Mouse (Mus musculus): Measurements from ENCODE around the gene Suox. TPM values are rescaled to one million over a fixed set of nuclear protein-coding genes. Genes with fewer than 3 reads are reported as not detected.

The Suox gene
- polyA plus RNA-seq (2014; fragmentation: Illumina TruSeq; extraction: RNeasy Lipid Tissue Mini Kit (QIAGEN cat#74804); ENCODE audit: low read depth, low replicate concordance), result 75.1 TPM

DNA sequence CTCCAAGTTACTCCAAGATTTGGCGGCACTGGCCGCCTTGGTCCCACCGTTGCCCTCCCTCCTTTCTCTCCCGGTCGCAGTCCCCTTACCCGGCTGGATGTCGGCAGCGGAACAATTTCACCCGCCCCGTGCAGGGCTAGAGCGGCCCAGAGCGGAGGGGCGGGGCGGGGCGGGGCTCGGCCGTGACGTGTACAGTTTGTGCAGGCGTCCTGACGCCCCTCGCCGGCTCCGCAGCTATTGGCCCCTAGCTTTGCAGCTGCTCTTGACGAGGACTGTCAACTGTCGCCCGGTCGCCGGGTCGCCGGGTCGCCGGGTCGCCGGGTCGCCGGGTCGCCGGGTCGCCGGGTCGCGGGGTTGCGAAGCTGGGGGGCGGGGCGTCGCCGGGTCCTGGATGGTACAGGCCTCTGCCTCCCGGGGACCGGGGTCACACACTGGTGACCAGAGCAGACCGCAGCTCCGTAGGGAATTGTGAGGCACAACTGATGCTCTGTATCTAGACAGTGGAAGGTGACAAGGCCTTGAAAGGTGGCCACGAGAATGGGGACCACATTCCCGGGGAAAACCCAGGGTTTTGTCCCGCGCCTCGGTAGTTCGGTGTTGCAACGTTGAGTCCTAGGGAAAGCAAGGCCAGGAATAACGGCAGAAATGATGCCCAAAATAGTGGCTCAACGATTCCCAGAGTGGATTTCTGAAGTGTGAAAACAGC is at the start of gene Suox:
Gene Suox (minus strand): TSS at position 311 of the 706 bp plus-strand sequence.

DNA sequence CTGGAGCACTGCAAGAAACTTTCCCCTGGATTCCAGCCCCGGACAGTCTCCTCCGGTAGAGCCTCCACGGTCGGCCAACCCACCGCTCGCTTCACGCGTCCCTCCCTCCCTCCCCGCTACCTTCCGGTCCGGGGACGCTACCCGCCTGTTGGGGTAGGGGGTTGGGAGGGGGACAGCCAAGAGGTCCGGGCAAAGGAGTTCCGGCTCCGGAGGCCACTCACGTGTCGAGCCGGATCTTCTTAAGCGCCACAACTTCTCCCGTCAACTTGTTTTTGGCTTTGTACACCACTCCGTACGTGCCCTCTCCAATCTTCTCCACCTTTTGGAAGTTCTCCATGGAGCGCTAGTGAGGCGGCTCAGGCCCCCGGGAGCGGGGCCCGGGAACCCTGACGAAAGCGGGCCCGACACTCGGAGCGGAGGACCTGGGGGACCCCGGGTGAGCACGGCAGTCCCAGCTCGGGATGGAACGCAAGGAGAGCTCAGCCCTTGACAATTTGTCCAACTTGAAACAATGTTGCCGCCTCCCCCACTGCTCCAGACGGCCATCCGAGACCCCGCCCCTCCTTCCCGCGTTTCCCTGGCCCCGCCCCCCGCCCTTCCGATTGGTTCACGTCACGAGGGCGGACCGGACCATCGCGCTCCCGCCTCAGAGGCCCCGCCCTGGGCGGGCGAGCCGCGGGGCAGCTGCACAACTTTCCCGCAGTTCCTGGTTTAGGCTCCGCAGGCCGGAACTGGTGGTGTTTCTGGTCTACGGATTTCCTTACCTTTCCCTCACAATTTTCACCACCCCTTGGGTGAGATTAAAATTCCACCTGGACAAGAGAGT is 30.8 kb upstream of the Suox start, which contains the start of gene Cdk2:
Gene Cdk2 (minus strand): TSS at position 541 of the 826 bp plus-strand sequence.

DNA sequence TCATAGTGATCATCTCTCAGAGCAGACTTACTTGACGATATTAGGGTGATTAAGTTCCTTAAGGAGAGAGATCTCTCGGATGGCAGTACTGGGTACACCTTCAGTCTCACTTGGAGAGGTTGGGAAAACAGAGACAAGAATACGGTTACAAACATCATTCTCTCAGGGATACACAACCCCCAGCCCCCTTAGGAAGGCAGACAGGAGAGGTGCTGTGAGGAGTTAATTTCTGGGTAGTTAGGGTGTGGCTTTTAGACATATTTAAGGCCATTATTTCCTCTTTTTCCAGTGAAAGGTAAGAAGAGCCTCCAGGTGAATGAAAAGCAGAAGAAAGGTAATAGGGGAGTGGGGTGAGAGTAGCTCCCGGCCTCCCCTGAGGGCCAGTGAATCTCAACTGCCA is 30.0 kb upstream of the Suox start, which contains the start of gene Pmel:
Gene Pmel (plus strand): TSS at position 301 of the 400 bp plus-strand sequence.

DNA sequence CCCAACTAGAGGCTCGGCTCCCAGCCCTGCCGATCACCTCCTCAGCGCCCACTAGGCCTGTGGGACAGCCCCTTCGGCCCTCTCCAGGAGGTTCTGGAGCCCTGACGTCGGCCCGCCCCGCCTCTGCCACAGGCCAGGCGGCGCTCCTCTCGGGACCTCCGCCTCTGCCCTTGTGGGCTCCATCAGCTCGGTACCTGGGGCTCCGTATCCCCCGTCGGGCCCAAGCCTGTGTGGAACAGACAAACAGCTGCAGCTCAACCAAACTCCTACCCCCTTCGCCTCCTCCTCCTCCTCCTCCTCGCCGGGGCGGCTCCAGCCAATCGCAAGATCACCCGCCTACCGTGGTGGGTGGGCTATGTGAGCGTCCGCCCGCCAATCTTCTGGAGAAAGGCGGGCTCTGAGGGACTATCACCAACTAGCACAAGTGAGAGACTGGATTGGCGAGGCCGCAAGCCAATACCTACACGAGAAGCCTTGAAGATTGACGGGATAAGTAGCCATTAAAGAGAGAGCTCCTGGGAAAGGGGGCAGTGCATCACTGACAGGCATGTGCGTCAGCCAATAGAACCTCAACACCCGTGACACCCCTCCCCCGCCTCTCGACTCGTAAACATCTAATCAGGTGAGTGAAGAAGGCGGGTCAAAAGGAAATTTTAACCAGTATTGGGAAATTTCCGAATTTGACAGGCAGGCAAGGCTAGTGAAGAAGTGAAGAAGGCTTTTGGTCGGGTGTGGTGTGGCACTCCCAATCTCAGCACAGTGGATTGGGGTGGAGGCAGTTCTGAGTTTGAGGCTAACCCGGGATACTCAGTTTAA is 22.3 kb upstream of the Suox start, which contains the start of gene Rab5b:
Gene Rab5b (minus strand): TSS at position 273 of the 816 bp plus-strand sequence.

DNA sequence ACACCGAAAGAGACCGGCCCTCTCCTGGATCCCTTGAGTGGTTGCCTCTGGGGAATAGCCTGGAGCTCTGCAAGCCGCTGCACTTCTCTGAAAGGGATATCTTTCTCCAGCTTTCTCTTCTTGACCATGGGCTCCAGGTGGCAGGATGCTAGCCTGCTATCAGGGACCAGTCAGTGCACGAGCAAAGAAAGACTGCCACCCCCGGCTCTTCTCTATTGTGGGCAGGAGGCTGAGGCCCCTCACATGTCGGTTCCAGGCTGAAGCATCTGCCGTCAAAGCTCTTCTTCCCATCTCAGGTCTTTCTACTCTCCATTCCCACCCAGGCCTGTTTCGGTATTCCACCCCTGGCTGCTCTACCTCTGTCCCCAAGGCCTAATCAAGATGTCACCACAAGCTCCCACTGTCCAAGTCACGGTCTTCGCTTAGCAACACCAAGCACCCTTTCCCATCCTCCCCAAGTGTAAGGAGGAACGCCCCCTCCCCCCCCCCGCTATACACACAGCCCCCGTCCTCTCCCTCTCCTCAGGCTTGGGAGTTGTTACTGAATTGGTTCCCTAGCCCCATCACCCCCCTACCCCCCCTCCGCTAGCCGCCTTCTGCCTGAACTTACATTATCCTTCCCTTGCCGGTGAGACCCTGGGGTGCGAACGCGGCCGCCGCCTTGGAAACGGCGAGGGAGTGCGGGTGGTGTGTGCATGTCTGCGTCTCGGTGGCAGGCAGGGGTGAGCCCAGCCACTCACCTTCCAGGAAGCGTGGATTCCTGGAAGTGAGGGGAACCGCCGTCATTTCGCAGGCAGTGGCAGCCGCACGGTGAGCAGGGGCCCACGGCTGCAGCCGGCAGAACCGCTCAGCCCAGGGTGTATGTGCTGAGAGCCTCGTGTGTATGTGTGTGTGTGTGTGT is 28.5 kb downstream of the Suox start, which contains the start of gene Ikzf4:
Gene Ikzf4 (minus strand): TSS at position 881 of the 901 bp plus-strand sequence.

DNA sequence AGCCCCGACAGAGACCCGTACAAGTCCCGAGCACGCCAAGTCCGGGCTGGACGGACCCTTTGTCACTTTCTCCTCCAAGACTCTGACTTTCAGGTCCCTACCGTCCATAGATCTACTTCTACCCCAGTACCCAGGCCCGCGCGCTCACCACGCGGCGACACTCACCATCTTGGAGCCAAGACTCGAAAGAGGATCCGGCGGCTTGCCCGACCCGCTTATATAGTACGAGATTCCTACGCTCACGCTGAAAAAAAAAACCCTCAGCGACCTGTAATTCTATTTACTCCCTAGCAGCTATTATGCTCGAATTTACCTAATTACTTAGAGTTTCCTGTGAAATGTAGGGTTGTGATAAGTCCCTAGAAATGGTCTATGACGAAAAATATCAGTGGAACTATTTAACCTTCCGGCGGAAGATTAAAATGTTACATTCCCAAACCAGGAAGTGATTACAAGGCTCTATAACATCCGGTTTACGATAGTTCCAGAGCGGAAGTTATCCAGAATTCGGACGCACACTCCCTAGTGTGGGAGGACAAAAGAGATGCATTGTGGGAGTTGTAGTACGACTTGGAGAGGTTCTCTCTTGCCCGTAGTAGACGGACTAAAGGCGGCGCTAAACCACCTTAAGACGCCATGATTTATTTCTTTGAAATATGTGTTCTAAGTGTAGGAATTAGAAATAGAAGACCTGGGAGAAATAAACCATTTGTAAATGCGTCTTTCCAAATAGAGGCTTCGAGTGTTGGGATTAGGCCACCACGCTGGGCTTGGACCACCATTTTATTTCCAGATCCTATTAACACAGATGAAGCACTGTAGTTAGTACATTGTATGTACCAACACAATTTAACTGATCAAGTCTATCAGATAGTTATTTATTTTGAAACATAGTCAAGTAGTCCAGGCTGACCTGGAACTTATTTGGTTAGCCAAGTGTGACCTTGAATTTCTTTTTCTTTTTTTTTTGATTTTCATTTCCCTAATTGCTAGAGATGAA is 47.3 kb downstream of the Suox start, which contains the start of gene Rps26:
Gene Rps26 (minus strand): TSS at position 437 of the 1,000 bp plus-strand sequence.

Other genes with a start within 250 kb of the Suox start
- gene Smarcc2, start 214.8 kb downstream of the Suox start, polyA plus RNA-seq (2014; fragmentation: Illumina TruSeq; extraction: RNeasy Lipid Tissue Mini Kit (QIAGEN cat#74804); ENCODE audit: low read depth, low replicate concordance), result 34.1 TPM
- gene Myl6, start 179.9 kb downstream of the Suox start, polyA plus RNA-seq (2014; fragmentation: Illumina TruSeq; extraction: RNeasy Lipid Tissue Mini Kit (QIAGEN cat#74804); ENCODE audit: low read depth, low replicate concordance), result 58.1 TPM
- gene Myl6b, start 175.4 kb downstream of the Suox start, polyA plus RNA-seq (2014; fragmentation: Illumina TruSeq; extraction: RNeasy Lipid Tissue Mini Kit (QIAGEN cat#74804); ENCODE audit: low read depth, low replicate concordance), result not detected
- 1.4 TPM for gene Esyt1, start 148.2 kb downstream of the Suox start, polyA plus RNA-seq (2014; fragmentation: Illumina TruSeq; extraction: RNeasy Lipid Tissue Mini Kit (QIAGEN cat#74804); ENCODE audit: low read depth, low replicate concordance)
- 0.85 TPM for gene Zc3h10, start 126.3 kb downstream of the Suox start, polyA plus RNA-seq (2014; fragmentation: Illumina TruSeq; extraction: RNeasy Lipid Tissue Mini Kit (QIAGEN cat#74804); ENCODE audit: low read depth, low replicate concordance)
- gene Rpl41, start 124.8 kb downstream of the Suox start, polyA plus RNA-seq (2014; fragmentation: Illumina TruSeq; extraction: RNeasy Lipid Tissue Mini Kit (QIAGEN cat#74804); ENCODE audit: low read depth, low replicate concordance), result 17.9 TPM
- 57.7 TPM for gene Pa2g4, start 108.1 kb downstream of the Suox start, polyA plus RNA-seq (2014; fragmentation: Illumina TruSeq; extraction: RNeasy Lipid Tissue Mini Kit (QIAGEN cat#74804); ENCODE audit: low read depth, low replicate concordance)
- gene Erbb3, start 84.4 kb downstream of the Suox start, polyA plus RNA-seq (2014; fragmentation: Illumina TruSeq; extraction: RNeasy Lipid Tissue Mini Kit (QIAGEN cat#74804); ENCODE audit: low read depth, low replicate concordance), result 51.1 TPM
- gene Rps26, start 47.3 kb downstream of the Suox start, polyA plus RNA-seq (2014; fragmentation: Illumina TruSeq; extraction: RNeasy Lipid Tissue Mini Kit (QIAGEN cat#74804); ENCODE audit: low read depth, low replicate concordance), result 7.3 TPM
- gene Ikzf4, start 28.1 kb downstream of the Suox start, polyA plus RNA-seq (2014; fragmentation: Illumina TruSeq; extraction: RNeasy Lipid Tissue Mini Kit (QIAGEN cat#74804); ENCODE audit: low read depth, low replicate concordance), result 0.13 TPM
- gene Rab5b, start 22.2 kb upstream of the Suox start, polyA plus RNA-seq (2014; fragmentation: Illumina TruSeq; extraction: RNeasy Lipid Tissue Mini Kit (QIAGEN cat#74804); ENCODE audit: low read depth, low replicate concordance), result 81.8 TPM
- gene Pmel, start 30.1 kb upstream of the Suox start, polyA plus RNA-seq (2014; fragmentation: Illumina TruSeq; extraction: RNeasy Lipid Tissue Mini Kit (QIAGEN cat#74804); ENCODE audit: low read depth, low replicate concordance), result not detected
- 5.6 TPM for gene Cdk2, start 31.0 kb upstream of the Suox start, polyA plus RNA-seq (2014; fragmentation: Illumina TruSeq; extraction: RNeasy Lipid Tissue Mini Kit (QIAGEN cat#74804); ENCODE audit: low read depth, low replicate concordance)
- 5.1 TPM for gene Dgka, start 70.8 kb upstream of the Suox start, polyA plus RNA-seq (2014; fragmentation: Illumina TruSeq; extraction: RNeasy Lipid Tissue Mini Kit (QIAGEN cat#74804); ENCODE audit: low read depth, low replicate concordance)
- 2.5 TPM for gene Pym1, start 73.8 kb upstream of the Suox start, polyA plus RNA-seq (2014; fragmentation: Illumina TruSeq; extraction: RNeasy Lipid Tissue Mini Kit (QIAGEN cat#74804); ENCODE audit: low read depth, low replicate concordance)
- 56.0 TPM for gene Mmp19, start 116.8 kb upstream of the Suox start, polyA plus RNA-seq (2014; fragmentation: Illumina TruSeq; extraction: RNeasy Lipid Tissue Mini Kit (QIAGEN cat#74804); ENCODE audit: low read depth, low replicate concordance)
- 19.5 TPM for gene Dnajc14, start 130.0 kb upstream of the Suox start, polyA plus RNA-seq (2014; fragmentation: Illumina TruSeq; extraction: RNeasy Lipid Tissue Mini Kit (QIAGEN cat#74804); ENCODE audit: low read depth, low replicate concordance)
- 2.1 TPM for gene Tmem198b, start 130.3 kb upstream of the Suox start, polyA plus RNA-seq (2014; fragmentation: Illumina TruSeq; extraction: RNeasy Lipid Tissue Mini Kit (QIAGEN cat#74804); ENCODE audit: low read depth, low replicate concordance)
- gene Sarnp, start 143.3 kb upstream of the Suox start, polyA plus RNA-seq (2014; fragmentation: Illumina TruSeq; extraction: RNeasy Lipid Tissue Mini Kit (QIAGEN cat#74804); ENCODE audit: low read depth, low replicate concordance), result 153 TPM
- 126 TPM for gene Ormdl2, start 147.6 kb upstream of the Suox start, polyA plus RNA-seq (2014; fragmentation: Illumina TruSeq; extraction: RNeasy Lipid Tissue Mini Kit (QIAGEN cat#74804); ENCODE audit: low read depth, low replicate concordance)
- gene Gdf11, start 217.6 kb upstream of the Suox start, polyA plus RNA-seq (2014; fragmentation: Illumina TruSeq; extraction: RNeasy Lipid Tissue Mini Kit (QIAGEN cat#74804); ENCODE audit: low read depth, low replicate concordance), result not detected
- 7.7 TPM for gene Cd63, start 226.9 kb upstream of the Suox start, polyA plus RNA-seq (2014; fragmentation: Illumina TruSeq; extraction: RNeasy Lipid Tissue Mini Kit (QIAGEN cat#74804); ENCODE audit: low read depth, low replicate concordance)
- gene Rdh5, start 248.8 kb upstream of the Suox start, polyA plus RNA-seq (2014; fragmentation: Illumina TruSeq; extraction: RNeasy Lipid Tissue Mini Kit (QIAGEN cat#74804); ENCODE audit: low read depth, low replicate concordance), result 7.7 TPM
- gene Bloc1s1, start 250.0 kb upstream of the Suox start, polyA plus RNA-seq (2014; fragmentation: Illumina TruSeq; extraction: RNeasy Lipid Tissue Mini Kit (QIAGEN cat#74804); ENCODE audit: low read depth, low replicate concordance), result 15.0 TPM